Mouse (Mus musculus): ENCODE data around the gene Mapt. TPM values are rescaled to one million over a fixed set of nuclear protein-coding genes. Genes with fewer than 3 reads are reported as not detected.

The Mapt gene
- total RNA-seq, 2 experiments from 2014 or later = 312 to 318 TPM

DNA sequence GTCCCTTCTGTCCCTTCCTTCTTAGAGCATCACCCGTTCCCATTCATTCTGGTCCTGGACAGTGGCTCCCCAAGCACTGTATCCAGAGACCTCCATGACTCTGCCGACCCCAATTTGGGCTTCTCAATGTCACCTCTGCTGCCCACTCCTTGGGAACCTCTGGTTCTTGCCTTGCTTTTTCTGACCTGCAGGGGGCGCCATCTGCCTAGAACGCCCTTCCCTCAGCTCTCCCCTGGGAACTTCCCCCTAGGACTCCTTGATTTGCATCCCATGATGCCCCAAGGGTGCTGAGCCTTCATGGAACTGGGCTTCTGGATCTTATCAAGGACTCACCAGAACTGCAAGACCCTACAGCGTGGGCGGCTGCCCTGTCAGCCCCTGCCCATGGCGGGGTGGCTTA lies 80.5 kb downstream of the Mapt start:
- H3K4me3 ChIP-seq = no peak overlapping the region
- 0 out of 2 replicates have a peak overlapping the region, but pooled peaks have one; percentile 10 for H3K27ac ChIP-seq
- no peak for DNase-seq (ENCODE audit: low spot score in 2 of 2)
- peak; percentile 80 for TF ChIP-seq CTCF (conservative IDR thresholded peaks at IDR 0.05)

DNA sequence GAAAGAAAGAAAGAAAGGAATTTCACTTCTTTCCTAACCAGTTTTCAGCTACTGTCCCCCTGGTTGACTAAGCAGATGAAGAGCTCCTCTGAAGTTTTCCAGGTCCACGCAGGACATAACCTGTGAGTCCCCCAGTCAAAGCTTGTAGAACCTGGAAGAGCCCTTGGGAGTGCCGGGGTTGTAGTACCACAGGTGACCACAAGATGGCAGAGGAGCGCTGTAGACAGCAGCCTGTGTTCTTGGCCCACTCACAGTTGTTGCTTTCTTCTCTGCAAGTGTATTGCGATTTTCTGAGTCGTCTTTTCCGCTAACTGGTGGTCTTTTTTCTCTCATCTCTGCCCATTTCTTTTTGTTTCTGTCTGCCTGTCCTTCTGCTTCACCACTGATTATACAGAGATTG lies 84.5 kb downstream of the Mapt start:
- peak; percentile 92 for TF ChIP-seq CTCF (conservative IDR thresholded peaks at IDR 0.05)
- no peak overlapping the region for H3K4me3 ChIP-seq
- H3K27ac ChIP-seq = no peak overlapping the region
- DNase-seq (ENCODE audit: low spot score in 2 of 2) = peak; percentile 71 to 86

DNA sequence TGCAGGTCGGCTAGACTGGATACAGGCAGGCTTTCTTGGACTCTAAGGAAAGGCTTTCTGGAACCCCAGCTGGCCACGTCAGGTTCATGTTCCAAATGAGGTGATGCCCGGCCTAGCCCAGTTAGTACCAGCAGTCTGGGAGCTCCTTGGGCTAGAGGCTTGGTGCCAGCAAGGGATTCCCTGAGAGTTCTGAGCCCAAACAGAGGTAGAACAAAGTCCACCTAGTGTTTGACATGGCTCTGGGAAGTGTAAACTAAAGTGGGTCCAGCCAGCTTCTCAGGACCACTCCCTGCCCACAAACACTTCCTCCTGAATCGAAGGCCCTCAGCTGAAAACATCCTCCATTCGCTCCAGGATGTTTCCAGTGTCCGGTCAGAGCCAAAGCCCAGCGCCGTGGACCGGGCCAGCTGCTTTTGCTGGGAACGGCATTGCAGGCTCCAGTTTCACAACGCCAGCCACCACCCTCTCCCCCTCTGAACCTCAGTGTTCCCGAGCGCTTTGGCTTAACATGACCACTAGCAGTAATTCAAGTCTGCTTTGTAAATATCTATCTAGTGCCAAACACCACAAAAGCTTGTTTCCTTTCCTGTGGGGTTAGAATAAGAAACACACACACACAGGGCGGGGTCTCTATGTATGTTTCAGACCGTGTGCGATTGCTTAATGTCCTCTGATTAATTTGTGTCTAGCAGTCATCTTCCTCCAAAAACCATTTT lies 85.7 kb downstream of the Mapt start:
- no peak for TF ChIP-seq CTCF (conservative IDR thresholded peaks at IDR 0.05)
- no peak for DNase-seq (ENCODE audit: low spot score in 2 of 2)
- H3K4me3 ChIP-seq = no peak overlapping the region
- peak overlapping the region; percentile 67 for H3K27ac ChIP-seq

DNA sequence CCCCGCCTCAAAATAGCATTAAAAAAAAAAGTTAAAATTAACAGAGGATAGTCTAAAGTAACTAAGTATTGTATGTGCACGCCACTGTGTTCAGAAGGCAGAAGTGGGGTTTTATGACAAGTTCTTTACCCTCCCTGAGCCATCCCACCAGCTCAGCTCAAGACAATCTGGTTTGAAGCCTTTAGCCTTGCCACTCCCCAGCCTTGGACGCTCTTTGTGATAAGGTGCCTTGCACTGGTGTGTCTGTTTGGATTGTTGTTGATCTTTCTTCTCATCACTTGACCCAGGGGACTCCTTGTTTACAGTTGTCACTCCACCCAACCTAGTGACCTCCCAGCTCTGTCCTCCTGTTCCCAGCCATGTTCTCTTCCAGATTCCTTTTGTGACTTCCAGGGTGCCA lies 86.4 kb downstream of the Mapt start:
- no peak overlapping the region for H3K4me3 ChIP-seq
- no peak for DNase-seq (ENCODE audit: low spot score in 2 of 2)
- H3K27ac ChIP-seq = no peak overlapping the region
- TF ChIP-seq CTCF (conservative IDR thresholded peaks at IDR 0.05) = no peak

DNA sequence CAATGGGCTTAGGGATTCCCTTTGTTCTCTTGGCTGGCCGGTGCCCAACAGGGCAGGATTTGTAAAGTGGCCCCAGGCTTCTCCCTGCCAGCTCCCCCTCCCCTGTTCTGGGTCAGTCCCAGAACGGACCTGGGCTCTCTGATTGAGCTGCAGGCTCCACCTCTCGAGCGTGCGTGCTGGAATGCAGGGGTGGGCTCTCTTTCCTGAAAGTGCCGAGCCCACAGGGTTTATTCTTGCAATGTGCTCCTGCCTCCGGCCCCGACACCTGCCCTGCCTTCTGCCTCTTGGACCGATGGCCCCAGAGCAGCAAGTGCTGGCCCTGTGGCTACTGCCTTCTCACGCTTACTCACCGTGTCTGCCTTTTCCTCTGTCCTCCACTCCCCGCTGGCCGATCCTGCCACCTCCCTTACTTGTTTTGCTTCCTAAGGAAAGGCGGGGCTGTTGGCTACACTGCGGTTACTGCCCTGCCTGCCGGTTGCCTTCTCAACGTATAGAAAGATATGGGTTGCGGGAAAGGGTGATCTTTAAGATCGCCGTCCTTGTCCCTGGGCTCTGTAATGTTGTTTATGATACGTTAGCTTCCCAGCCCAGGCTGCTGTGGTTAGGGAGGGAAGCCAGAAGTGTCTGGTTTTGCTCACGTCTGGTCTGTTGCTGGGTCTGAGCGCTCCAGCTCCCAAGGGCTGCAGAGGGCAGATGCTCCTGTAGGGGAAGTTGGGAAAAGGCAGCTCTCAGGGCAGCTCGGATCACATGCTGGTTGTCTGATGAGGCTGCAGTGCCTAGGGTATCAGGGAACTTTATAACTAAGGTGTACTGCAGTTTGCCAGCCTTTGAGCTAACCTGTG lies 88.0 kb downstream of the Mapt start:
- TF ChIP-seq CTCF (conservative IDR thresholded peaks at IDR 0.05) = peak; percentile 15; the same call in 1 of the 2 replicates
- Histone ChIP-seq H3K4me3 (peak overlapping the region; percentile 38), H3K27ac (peak overlapping the region; percentile 54)
- no peak for DNase-seq (ENCODE audit: low spot score in 2 of 2)

DNA sequence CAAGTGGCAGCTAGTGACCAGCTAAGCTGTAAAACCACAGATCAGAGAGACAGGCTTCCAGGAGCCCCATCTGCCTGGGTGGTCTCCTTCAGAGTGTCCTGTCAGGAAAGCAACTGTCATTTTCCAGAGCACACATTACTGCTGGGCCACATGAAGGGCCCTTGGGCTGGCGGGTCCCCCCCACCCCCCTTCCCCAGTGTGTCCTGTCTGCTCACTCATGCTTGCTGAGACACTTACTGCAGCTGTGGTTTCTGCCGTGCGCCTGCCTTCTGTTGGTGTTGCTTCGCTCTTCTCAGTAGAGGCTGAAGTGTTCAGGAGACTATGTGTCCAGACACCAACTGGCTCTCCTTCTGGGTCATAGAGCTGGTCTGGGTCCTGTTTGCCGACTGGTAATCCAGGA lies 89.3 kb downstream of the Mapt start:
- DNase-seq (ENCODE audit: low spot score in 2 of 2) = no peak
- no peak for TF ChIP-seq CTCF (conservative IDR thresholded peaks at IDR 0.05)
- Histone ChIP-seq H3K27ac (peak overlapping the region; percentile 29; the same call in 1 of the 2 replicates), H3K4me3 (no peak overlapping the region)

DNA sequence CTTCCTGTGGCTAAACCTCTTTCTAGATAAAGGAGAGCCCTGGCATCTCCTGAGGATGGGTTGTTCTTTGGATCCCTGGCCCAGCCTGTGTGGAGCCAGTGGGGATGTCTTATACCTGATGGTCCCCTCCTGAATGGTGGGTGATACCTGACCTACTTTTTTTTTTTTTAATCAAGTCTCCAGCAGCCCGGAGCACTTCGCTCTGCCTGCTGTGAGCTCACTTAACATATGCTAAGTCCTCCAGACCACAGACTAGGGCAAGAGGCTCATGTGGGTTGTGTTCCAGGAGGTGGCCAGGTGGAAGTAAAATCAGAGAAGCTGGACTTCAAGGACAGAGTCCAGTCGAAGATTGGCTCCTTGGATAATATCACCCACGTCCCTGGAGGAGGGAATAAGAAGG lies 91.0 kb downstream of the Mapt start:
- DNase-seq (ENCODE audit: low spot score in 2 of 2) = no peak

DNA sequence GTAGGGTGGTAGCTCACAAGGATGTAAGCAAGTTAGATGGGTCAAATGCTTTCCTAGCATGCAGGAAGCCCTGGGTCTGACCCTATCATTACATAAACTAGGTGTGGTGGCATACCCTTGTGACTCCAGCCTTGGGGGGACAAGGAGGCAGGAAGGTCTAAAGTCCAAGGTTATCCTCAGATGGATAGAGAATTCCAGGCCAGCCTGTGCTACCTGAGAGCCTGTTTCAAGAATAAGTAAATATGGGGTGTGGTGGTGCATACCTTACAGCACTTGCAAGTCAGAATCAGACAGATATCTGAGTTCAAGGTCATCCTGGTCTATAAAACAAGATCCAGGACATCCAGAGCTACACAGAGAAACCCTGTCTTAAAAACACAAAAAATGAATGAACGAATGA lies 96.3 kb downstream of the Mapt start:
- no peak overlapping the region; the same call in 1 of the 2 replicates for H3K27ac ChIP-seq
- H3K4me3 ChIP-seq = no peak overlapping the region
- no peak for DNase-seq (ENCODE audit: low spot score in 2 of 2)
- TF ChIP-seq CTCF (conservative IDR thresholded peaks at IDR 0.05) = no peak

More for the DNA sequence above, 91.0 kb downstream of the Mapt start:
- no peak overlapping the region for H3K27ac ChIP-seq
- no peak for TF ChIP-seq CTCF (conservative IDR thresholded peaks at IDR 0.05)
- no peak overlapping the region for H3K4me3 ChIP-seq

DNA sequence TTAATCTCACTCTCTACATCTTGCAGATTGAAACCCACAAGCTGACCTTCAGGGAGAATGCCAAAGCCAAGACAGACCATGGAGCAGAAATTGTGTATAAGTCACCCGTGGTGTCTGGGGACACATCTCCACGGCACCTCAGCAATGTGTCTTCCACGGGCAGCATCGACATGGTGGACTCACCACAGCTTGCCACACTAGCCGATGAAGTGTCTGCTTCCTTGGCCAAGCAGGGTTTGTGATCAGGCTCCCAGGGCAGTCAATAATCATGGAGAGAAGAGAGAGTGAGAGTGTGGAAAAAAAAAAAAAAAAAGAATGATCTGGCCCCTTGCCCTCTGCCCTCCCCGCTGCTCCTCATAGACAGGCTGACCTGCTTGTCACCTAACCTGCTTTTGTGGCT lies 96.8 kb downstream of the Mapt start:
- Histone ChIP-seq H3K4me3 (no peak overlapping the region), H3K27ac (peak overlapping the region; percentile 7; the same call in 1 of the 2 replicates)
- no peak for DNase-seq (ENCODE audit: low spot score in 2 of 2)
- no peak for TF ChIP-seq CTCF (conservative IDR thresholded peaks at IDR 0.05)

DNA sequence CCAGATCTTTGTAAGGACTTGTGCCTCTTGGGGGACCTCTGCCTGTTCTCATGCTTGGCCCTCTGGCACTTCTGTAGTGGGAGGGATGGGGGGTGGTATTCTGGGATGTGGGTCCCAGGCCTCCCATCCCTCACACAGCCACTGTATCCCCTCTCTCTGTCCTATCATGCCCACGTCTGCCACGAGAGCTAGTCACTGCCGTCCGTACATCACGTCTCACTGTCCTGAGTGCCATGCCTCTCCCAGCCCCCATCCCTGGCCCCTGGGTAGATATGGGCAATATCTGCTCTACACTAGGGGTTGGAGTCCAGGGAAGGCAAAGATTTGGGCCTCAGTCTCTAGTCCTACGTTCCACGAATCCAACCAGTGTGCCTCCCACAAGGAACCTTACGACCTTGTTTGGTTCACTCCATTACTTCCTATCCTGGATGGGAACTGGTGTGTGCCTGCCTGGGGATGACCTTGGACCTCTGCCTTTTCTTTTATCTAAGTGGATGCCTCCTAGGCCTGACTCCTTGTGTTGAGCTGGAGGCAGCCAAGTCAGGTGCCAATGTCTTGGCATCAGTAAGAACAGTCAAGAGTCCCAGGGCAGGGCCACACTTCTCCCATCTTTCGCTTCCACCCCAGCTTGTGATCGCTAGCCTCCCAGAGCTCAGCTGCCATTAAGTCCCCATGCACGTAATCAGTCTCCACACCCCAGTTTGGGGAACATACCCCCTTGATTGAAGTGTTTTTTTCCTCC lies 98.2 kb downstream of the Mapt start:
- DNase-seq (ENCODE audit: low spot score in 2 of 2) = no peak
- Histone ChIP-seq H3K4me3 (no peak overlapping the region), H3K27ac (no peak overlapping the region)
- no peak for TF ChIP-seq CTCF (conservative IDR thresholded peaks at IDR 0.05)

DNA sequence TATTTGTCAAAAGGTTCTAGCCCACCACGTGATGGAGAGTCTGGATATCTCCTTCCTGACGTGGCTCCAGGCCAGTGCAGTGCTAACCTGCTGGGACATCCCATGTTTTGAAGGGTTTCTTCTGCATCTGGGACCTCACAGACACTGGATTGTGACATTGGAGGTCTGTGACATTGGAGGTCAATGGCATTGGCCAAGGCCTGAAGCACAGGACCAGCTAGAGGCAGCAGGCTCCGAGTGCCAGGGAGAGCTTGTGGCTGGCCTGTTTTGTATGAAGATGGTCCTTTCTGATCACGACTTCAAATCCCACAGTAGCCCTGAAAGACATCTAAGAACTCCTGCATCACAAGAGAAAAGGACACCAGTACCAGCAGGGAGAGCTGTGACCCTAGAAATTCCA lies 99.0 kb downstream of the Mapt start:
- H3K4me3 ChIP-seq = no peak overlapping the region
- no peak overlapping the region; the same call in 1 of the 2 replicates for H3K27ac ChIP-seq
- TF ChIP-seq CTCF (conservative IDR thresholded peaks at IDR 0.05) = no peak
- DNase-seq (ENCODE audit: low spot score in 2 of 2) = no peak

DNA sequence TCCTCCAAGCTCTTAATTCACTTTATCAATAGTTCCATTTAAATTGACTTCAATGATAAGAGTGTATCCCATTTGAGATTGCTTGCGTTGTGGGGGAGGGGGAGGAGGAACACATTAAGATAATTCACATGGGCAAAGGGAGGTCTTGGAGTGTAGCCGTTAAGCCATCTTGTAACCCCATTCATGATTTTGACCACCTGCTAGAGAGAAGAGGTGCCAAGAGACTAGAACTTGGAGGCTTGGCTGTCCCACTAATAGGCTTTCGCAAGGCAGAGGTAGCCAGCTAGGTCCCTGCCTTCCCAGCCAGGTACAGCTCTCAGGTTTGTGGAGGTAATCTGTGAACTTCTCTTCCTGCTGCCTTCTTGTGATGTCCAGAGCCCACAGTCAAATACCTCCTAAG lies 100.0 kb downstream of the Mapt start:
- H3K4me3 ChIP-seq = no peak overlapping the region
- TF ChIP-seq CTCF (conservative IDR thresholded peaks at IDR 0.05) = no peak
- DNase-seq (ENCODE audit: low spot score in 2 of 2) = no peak
- peak overlapping the region; percentile 77 for H3K27ac ChIP-seq

DNA sequence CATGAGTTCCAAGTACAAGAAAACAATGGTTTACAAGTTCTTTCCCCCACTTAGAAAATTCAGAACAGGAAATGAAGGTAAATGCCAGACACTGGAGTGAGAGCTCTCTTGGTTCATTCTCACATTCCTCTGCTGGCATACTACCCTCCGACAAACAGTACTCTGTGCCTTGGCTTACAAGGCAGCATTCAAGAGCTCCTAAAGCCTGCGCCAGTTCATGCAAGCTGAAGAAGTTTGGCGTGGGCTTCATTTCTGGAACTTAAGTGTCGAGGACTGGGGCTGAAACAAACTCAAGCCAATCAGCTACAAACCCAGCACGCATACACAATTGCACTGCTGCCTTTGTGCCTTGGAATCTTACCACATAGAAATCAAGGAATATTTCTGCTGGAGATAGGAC lies 100.9 kb downstream of the Mapt start:
- peak overlapping the region; percentile 77 for H3K27ac ChIP-seq
- no peak for DNase-seq (ENCODE audit: low spot score in 2 of 2)

More for the DNA sequence above, 100.9 kb downstream of the Mapt start:
- TF ChIP-seq CTCF (conservative IDR thresholded peaks at IDR 0.05) = no peak
- H3K4me3 ChIP-seq = no peak overlapping the region
